Mouse (Mus musculus) testis, adult 2 months (tissue): ENCODE data around the gene Gpn3.

Experiments
- CTCF ChIP-seq: fragments of 200-500 bp; IDR thresholded peaks from 2 replicates; pipeline ENCODE4 v1.5.1; 2012; ENCODE audit warnings: low read depth, mild to moderate bottlenecking, inconsistent platforms, low read length, moderate library complexity; ENCODE audit not compliant: control insufficient read depth, insufficient read depth, insufficient replicate concordance
- POLR2A ChIP-seq: fragments of 200-500 bp; IDR thresholded peaks from 2 replicates; pipeline ENCODE4 v1.6.1; 2012; ENCODE audit warnings: low read depth, mild to moderate bottlenecking, inconsistent platforms, low read length, moderate library complexity; ENCODE audit not compliant: control insufficient read depth

DNA sequence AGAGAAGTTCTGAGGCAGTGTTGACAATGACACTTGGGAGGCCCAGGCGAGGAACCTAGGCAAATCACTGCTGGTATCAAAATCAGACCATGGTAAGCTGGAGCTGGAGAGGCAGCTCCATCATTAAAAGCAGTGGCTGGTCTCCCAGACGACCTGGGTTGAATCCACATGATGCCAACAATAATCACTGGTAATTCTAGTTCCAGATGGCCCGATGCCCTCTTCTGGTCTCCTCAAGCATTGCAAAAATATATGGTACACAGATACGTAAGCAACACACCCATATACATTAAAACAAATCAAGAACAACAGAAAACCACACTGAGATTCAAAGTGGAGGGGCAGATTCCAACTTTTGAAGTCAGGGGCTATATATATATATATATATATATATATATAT is 25.9 kb upstream of the Gpn3 start:
- TF ChIP-seq POLR2A = no peak
- no peak for TF ChIP-seq CTCF
